Mouse (Mus musculus) intestine, embryonic 14.5 days (tissue): ENCODE data around the gene Ifnz. TPM values are rescaled to one million over a fixed set of nuclear protein-coding genes. Genes with fewer than 3 reads are reported as not detected.
"Not testable (repeated sequence)": the region's sequence is repeated elsewhere in the genome, so short reads cannot be mapped to it uniquely, and the experiment has no call there.

Source experiments
- ATAC-seq: fragments of 200-750 bp; cut with Nextera tagmentation; replicated peaks from 2 replicates; pipeline ENCODE4 v1.8.0; 2017; ENCODE audit warnings: low read depth, moderate number of reproducible peaks, moderate TSS enrichment, moderate library complexity; ENCODE audit not compliant: low FRiP score, low TSS enrichment
- DNase-seq: peaks from one replicate; pipeline ENCODE4 v3.0.0-alpha.2; 2018; ENCODE audit warnings: low spot score
- H3K27ac ChIP-seq: fragments of 300-500 bp; sonication (generic); 2 replicates; pipeline ENCODE4 v1.5.1; 2014; ENCODE audit warnings: low read depth, mild to moderate bottlenecking, control low read depth
- H3K27me3 ChIP-seq: fragments of 300-500 bp; sonication (generic); replicated peaks from 2 replicates; pipeline ENCODE4 v1.6.1; 2014; ENCODE audit warnings: low read length, control low read depth; ENCODE audit not compliant: control insufficient read depth, insufficient read depth
- H3K36me3 ChIP-seq: fragments of 300-500 bp; sonication (generic); 2 replicates; pipeline ENCODE4 v1.6.1; 2014; ENCODE audit warnings: low read length, control low read depth; ENCODE audit not compliant: control insufficient read depth, insufficient read depth
- H3K4me1 ChIP-seq: fragments of 300-500 bp; sonication (generic); replicated peaks from 2 replicates; pipeline ENCODE4 v1.6.1; 2014; ENCODE audit warnings: low read length, control low read depth, mixed read lengths; ENCODE audit not compliant: control insufficient read depth, insufficient read depth
- H3K4me2 ChIP-seq: fragments of 300-500 bp; sonication (generic); 2 replicates; pipeline ENCODE4 v1.6.1; 2014; ENCODE audit warnings: low read length
- H3K4me3 ChIP-seq: fragments of 300-500 bp; sonication (generic); 2 replicates; pipeline ENCODE4 v1.5.1; 2014; ENCODE audit warnings: low read depth, low read length, control low read depth, mixed read lengths
- H3K9ac ChIP-seq: fragments of 300-500 bp; sonication (generic); 2 replicates; pipeline ENCODE4 v1.6.1; 2014; ENCODE audit warnings: mild to moderate bottlenecking, low read length
- H3K9me3 ChIP-seq: fragments of 300-500 bp; sonication (generic); 2 replicates; pipeline ENCODE4 v1.6.1; 2016; ENCODE audit warnings: low read length, control low read depth; ENCODE audit not compliant: control insufficient read depth
- WGBS: fragments of 180-500 bp; shearing (Covaris S2); extraction: QIAGEN DNeasy Blood & Tissue Kit; methylation state at CpG from one replicate; pipeline ENCODE4 v1.1.7; 2014; 5-methylcytosine and 5-hydroxymethylcytosine counted together
- polyA plus RNA-seq: library from polyadenylated mRNA; unstranded; fragments of >200 nt; fragmentation: Nextera tagmentation; extraction: Ambion mirVana; gene quantifications from 2 replicates; pipeline ENCODE4 v1.2.1, GENCODE M21; 2014

The Ifnz gene
- polyA plus RNA-seq, 1 experiment from 2014 or later, result not detected

DNA sequence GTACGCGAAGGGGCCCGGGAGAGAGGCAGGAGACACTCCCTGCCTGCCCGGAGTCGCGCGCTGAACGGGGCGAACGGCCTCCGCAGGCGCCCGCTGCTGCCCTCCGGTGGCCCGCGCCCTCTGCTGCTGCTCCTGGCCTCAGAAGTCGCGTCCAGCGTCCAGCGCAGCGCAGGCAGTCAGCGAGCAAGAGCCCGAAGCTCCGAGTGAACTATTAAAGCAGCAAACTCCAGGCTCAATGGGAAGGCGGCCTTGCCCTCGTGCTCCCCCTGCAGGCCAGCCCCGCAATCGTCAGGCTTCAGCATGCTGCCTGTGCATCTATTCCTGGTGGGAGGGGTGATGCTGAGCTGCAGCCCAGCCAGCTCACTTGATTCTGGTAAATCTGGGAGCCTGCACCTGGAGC is 15.2 kb downstream of the Ifnz start, which contains the start of gene Gm13279:
Gene Gm13279 (plus strand): TSS at position 301 of the 400 bp plus-strand sequence.
- not testable (repeated sequence) for H3K4me2 ChIP-seq, H3K27ac ChIP-seq, H3K4me1 ChIP-seq, ATAC-seq, H3K4me3 ChIP-seq, H3K9me3 ChIP-seq, H3K27me3 ChIP-seq, DNase-seq, H3K36me3 ChIP-seq, H3K9ac ChIP-seq
- no CpG with 5 or more reads among the region's 28 CpGs for WGBS

DNA sequence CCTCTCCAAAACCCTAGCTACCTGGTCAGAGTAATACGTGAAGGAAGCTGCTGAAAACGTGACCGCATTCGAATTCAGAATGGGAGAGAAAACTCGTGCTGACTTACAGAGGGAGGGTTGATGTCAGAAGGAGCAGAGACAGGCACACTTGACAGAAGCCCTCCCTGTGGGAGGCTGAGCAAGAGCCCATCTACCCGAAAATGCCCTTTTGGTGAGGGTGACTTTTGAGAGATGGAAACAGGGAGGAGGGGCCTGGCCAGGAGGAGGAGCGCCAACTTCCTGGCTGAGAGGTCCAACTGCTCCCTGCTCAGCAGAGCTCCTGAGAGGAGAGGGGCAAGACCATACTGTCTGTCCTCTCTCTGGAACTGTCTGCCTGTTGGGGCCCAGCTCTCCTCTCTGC is 17.4 kb downstream of the Ifnz start, which contains the start of gene Gm13285:
Gene Gm13285 (plus strand): TSS at position 301 of the 400 bp plus-strand sequence.
- not testable (repeated sequence) for H3K9me3 ChIP-seq, H3K9ac ChIP-seq, H3K27ac ChIP-seq, H3K36me3 ChIP-seq, ATAC-seq, H3K4me3 ChIP-seq, H3K4me2 ChIP-seq, H3K4me1 ChIP-seq, H3K27me3 ChIP-seq, DNase-seq
- WGBS, result 0% methylated on average over 1 of the region's 7 CpGs

DNA sequence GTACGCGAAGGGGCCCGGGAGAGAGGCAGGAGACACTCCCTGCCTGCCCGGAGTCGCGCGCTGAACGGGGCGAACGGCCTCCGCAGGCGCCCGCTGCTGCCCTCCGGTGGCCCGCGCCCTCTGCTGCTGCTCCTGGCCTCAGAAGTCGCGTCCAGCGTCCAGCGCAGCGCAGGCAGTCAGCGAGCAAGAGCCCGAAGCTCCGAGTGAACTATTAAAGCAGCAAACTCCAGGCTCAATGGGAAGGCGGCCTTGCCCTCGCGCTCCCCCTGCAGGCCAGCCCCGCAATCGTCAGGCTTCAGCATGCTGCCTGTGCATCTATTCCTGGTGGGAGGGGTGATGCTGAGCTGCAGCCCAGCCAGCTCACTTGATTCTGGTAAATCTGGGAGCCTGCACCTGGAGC is 21.0 kb downstream of the Ifnz start, which contains the start of gene Gm13287:
Gene Gm13287 (plus strand): TSS at position 301 of the 400 bp plus-strand sequence.
- H3K36me3 ChIP-seq, ATAC-seq, H3K27me3 ChIP-seq, H3K9me3 ChIP-seq, H3K4me2 ChIP-seq, H3K4me3 ChIP-seq, H3K9ac ChIP-seq, DNase-seq, H3K4me1 ChIP-seq, H3K27ac ChIP-seq: not testable (repeated sequence)
- WGBS, result no CpG with 5 or more reads among the region's 29 CpGs

DNA sequence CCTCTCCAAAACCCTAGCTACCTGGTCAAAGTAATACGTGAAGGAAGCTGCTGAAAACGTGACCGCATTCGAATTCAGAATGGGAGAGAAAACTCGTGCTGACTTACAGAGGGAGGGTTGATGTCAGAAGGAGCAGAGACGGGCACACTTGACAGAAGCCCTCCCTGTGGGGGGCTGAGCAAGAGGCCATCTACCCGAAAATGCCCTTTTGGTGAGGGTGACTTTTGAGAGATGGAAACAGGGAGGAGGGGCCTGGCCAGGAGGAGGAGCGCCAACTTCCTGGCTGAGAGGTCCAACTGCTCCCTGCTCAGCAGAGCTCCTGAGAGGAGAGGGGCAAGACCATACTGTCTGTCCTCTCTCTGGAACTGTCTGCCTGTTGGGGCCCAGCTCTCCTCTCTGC is 23.3 kb downstream of the Ifnz start, which contains the start of gene Gm13288:
Gene Gm13288 (plus strand): TSS at position 301 of the 400 bp plus-strand sequence.
- not testable (repeated sequence) for H3K27me3 ChIP-seq, ATAC-seq, H3K9me3 ChIP-seq, H3K9ac ChIP-seq, H3K36me3 ChIP-seq, H3K27ac ChIP-seq, DNase-seq, H3K4me1 ChIP-seq, H3K4me2 ChIP-seq, H3K4me3 ChIP-seq
- WGBS, result no CpG with 5 or more reads among the region's 8 CpGs

DNA sequence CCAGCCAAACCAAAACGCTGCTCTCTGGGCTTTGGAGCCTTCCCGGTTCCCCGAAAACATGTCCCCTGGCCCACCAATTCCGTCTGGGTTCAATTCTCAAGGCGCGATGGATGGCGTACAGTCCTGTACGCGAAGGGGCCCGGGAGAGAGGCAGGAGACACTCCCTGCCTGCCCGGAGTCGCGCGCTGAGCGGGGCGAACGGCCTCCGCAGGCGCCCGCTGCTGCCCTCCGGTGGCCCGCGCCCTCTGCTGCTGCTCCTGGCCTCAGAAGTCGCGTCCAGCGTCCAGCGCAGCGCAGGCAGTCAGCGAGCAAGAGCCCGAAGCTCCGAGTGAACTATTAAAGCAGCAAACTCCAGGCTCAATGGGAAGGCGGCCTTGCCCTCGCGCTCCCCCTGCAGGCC is 23.8 kb downstream of the Ifnz start:
- not testable (repeated sequence) for H3K4me2 ChIP-seq, H3K27me3 ChIP-seq, H3K4me1 ChIP-seq, ATAC-seq, H3K9me3 ChIP-seq, H3K27ac ChIP-seq, H3K36me3 ChIP-seq, DNase-seq, H3K9ac ChIP-seq, H3K4me3 ChIP-seq
- 1% methylated on average over 9 of the region's 34 CpGs for WGBS

DNA sequence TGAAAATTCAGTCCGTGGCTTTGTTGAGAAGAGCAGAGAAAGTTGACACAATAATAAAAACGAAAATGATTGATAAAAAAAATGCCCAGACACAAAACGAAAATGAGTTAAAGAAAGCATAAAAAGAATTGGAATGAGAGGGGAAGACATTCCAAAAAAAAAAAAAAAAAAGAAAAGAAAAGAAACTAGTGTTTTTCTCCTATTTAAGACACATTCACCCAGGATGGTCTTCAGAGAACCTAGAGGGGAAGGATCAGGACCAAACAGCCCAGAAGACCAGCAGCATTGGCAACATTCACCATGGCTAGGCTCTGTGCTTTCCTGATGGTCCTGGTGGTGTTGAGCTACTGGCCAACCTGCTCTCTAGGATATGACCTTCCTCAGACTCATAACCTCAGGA is 34.0 kb downstream of the Ifnz start, which contains the start of gene Ifna7:
Gene Ifna7 (plus strand): TSS at position 301 of the 400 bp plus-strand sequence.
- Histone ChIP-seq H3K9me3 (no peaks in the 10 kb centered on the region), H3K4me1 (no peaks in the 10 kb centered on the region), H3K9ac (no peak within 1 kb of the TSS), H3K4me2 (no peak within 1 kb of the TSS), H3K27me3 (no peaks in the 10 kb centered on the region), H3K27ac (no peak within 1 kb of the TSS), H3K36me3 (no peaks in the 10 kb centered on the region), H3K4me3 (no peak within 1 kb of the TSS)
- DNase-seq, result no peak
- ATAC-seq, result no peak
- 64% methylated on average over 3 of the region's 3 CpGs for WGBS

DNA sequence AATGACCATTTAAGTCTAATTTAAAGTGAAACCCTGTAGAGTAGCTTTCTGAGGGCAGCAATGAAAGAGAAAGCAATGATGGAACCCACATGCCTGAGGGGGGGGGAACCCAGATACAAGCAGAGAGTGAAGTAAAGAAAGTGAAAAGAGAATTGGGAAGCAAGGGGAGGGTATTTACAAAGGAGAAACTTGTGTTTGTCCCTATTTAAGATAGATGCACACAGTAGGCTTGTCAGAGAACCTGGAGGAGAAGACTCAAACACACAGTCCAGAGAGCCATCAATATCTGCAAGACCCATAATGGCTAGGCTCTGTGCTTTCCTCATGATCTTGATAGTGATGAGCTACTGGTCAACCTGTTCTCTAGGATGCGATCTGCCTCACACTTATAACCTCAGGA is 37.7 kb downstream of the Ifnz start, which contains the start of gene Ifna11:
Gene Ifna11 (plus strand): TSS at position 301 of the 400 bp plus-strand sequence.
- no peak within 1 kb of the TSS for H3K9ac ChIP-seq
- no peaks in the 10 kb centered on the region for H3K27me3 ChIP-seq
- H3K4me1 ChIP-seq, result no peaks in the 10 kb centered on the region
- H3K36me3 ChIP-seq, result no peaks in the 10 kb centered on the region
- DNase-seq, result no peak
- no peak within 1 kb of the TSS for H3K4me3 ChIP-seq
- 91% methylated on average over 1 of the region's 1 CpGs for WGBS
- H3K27ac ChIP-seq, result no peak within 1 kb of the TSS
- no peak for ATAC-seq
- no peaks in the 10 kb centered on the region for H3K9me3 ChIP-seq
- no peak within 1 kb of the TSS for H3K4me2 ChIP-seq

DNA sequence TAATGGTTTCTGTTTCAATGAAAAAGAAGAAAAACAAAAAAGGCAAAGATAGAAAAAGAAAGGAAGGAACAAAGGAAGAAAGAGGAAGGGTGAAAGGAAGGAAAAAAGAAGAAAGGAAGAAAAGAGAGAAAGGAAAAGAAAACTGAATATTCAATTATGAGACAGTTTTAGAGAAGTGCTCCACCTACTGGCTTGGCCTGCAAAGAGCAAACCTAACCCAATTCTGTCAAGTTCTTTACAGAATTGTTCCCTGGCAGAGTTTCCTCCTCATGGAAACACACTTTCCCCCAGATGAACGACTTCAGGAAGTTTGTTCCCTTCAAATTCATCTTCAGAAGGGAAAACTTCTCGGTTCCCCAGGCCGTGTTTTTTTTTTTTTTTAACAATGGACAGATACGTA is 41.1 kb downstream of the Ifnz start:
- no peak for ATAC-seq
- Histone ChIP-seq H3K27me3 (no peaks in the 10 kb centered on the region), H3K9me3 (no peaks in the 10 kb centered on the region), H3K9ac (no peak overlapping the region), H3K36me3 (no peaks in the 10 kb centered on the region), H3K4me3 (no peak overlapping the region), H3K4me1 (no peaks in the 10 kb centered on the region), H3K4me2 (no peak overlapping the region), H3K27ac (no peak overlapping the region)
- WGBS, result 24% methylated on average over 4 of the region's 4 CpGs
- DNase-seq, result no peak

DNA sequence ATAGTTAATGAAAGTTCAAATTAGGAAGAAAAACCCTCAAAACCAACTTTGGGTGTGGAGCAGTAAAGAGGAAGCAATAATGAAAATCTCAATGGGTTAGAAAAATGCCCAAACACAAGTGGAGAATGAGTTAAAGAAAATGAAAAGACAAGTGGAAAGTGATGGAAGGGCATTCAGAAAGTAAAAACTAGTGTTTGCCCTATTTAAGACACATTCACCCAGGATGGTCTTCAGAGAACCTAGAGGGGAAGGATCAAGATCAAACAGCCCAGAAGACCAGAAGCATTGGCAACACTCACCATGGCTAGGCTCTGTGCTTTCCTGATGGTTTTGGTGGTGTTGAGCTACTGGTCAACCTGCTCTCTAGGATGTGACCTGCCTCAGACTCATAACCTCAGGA is 45.2 kb downstream of the Ifnz start, which contains the start of gene Ifna6:
Gene Ifna6 (plus strand): TSS at position 301 of the 400 bp plus-strand sequence.
- not testable (repeated sequence) for H3K36me3 ChIP-seq, H3K4me1 ChIP-seq, H3K9ac ChIP-seq, DNase-seq, ATAC-seq, H3K4me2 ChIP-seq, H3K4me3 ChIP-seq, H3K27me3 ChIP-seq, H3K27ac ChIP-seq, H3K9me3 ChIP-seq
